Mouse (Mus musculus) lung, postnatal 0 days (tissue): ENCODE measurements around the gene Sfswap.

Source experiments
- CTCF ChIP-seq: IDR thresholded peaks from 2 replicates; pipeline ENCODE4 v1.5.1; 2016; ENCODE audit warnings: antibody characterized with exemption, mild to moderate bottlenecking
- EP300 ChIP-seq: IDR thresholded peaks from 2 replicates; pipeline ENCODE4 v1.6.1; 2016; ENCODE audit warnings: antibody characterized with exemption, mild to moderate bottlenecking, control low read depth

DNA sequence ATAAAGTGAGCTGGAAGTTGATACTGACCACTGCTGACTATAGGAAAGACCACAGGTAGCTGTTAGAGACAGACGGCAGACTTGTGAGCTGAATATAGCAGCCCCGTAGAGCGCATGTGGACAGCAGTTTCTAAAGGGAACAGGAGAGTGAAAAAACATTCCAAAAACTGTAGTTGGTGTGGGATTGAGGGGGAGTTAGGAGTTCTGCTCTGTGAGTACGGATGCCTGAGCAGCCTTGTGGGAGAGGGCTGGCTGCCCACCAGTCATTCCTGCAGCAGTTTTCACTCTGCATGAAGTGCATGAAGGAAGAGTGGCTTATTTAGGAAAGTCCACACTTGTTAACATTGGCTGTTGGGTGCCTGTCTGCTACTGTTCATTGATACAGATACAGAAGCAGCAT lies 37.8 kb downstream of the Sfswap start:
- TF ChIP-seq CTCF, result no peak
- TF ChIP-seq EP300, result no peak
